Mouse (Mus musculus): Measurements from ENCODE around the gene Vmn1r125.
"Not testable (repeated sequence)": the region's sequence is repeated elsewhere in the genome, so short reads cannot be mapped to it uniquely, and the experiment has no call there.

Gene Vmn1r125

GRCm38 (mm10) chr7:21271879-21272278, at the start of gene Vmn1r125:
Gene Vmn1r125 (plus strand): TSS chr7:21272179.
- DNase-seq, result not testable (repeated sequence)

DNA sequence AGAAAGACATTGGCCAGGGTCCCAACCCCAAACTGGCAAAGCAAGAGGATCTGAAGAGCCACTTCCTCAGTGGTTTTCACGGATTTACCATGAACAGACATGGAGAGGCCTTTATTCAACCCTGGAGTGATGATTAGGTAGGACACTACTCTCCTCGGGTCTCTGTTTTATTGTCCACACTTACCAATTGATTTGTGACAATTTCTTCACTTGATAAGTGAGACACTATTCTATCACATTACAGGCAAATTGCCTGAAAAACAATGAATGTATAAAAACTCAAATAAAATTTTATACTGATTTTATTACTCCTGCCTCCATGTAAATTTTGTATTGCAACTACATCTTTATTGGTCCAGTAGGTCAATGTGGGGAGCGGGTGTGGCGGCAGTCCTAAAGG, 11.5 kb upstream of the Vmn1r125 start, which contains the start of gene Vmn1r124:
Vmn1r124 (minus strand) TSS at position 101 of the 400 bp plus-strand sequence.
- DNase-seq, result not testable (repeated sequence)

DNA sequence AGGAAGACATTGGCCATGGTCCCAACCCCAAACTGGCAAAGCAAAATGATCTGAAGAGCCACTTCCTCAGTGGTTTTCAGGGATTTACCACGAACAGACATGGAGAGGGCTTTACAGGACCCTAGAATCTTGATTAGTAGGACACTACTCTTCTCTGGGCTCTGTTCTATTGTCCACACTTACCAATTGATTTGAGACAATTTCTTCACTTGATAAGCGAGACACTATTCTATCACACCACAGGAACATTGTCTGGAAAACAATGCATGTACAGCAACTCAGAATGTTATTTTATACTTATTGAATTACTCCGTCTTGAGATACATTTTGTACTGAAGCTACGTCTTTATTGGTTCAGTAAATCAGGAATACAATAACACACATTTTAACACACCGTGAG, 29.4 kb downstream of the Vmn1r125 start, which contains the start of gene Vmn1r126:
Vmn1r126 (minus strand) TSS at position 101 of the 400 bp plus-strand sequence.
- DNase-seq, result not testable (repeated sequence)

DNA sequence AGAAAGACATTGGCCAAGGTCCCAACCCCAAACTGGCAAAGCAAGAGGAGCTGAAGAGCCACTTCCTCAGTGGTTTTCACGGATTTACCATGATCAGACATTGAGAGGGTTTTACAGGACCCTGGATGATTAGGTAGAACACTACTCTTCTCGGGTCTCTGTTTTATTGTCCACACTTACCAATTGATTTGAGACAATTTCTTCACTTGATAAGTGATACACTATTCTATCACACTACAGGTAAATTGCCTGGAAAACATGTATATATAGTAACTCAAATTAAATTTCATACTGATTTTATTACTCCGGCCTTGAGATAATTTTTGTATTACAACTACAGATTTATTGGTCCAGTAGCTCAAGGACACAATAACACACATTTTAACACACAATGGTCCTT, 47.8 kb downstream of the Vmn1r125 start, which contains the start of gene Vmn1r127:
Vmn1r127 (minus strand) TSS at position 101 of the 400 bp plus-strand sequence.
- DNase-seq, result not testable (repeated sequence)
